Mouse (Mus musculus): ENCODE measurements around the gene Vopp1.

GRCm38 (mm10) chr6:57790542-57790941, 34.4 kb downstream of the Vopp1 start:
- no peak for TF ChIP-seq CTCF (IDR thresholded peaks at IDR 0.05; ENCODE audit: low read depth)
- no peak for TF ChIP-seq EP300 (IDR thresholded peaks at IDR 0.05; ENCODE audit: low read depth)
